Comparison of ENCODE assay signal across 26 mouse cellular contexts in the genomic region with DNA sequence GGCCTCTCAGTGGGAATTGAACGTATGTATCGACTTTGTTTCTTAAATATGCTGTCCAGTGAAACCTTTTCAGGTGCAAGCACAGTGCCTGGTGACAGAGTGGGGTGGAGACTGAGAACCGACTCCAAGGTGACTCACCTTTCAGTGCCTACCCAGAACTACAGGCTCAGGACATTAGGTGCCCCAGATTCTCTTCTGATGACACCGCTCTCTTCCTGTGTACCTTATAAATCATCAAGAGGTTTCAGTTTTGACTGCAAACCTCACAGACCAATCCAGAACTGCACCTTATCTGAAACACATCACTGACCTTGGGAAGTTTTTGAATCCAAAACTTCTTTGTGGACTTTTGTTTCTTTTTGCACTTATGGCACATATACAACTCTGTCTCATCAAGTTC. TPM values are rescaled to one million over a fixed set of nuclear protein-coding genes. Genes with fewer than 3 reads are reported as not detected.
DNase-seq lines count a peak whose midpoint lies in the region; ATAC-seq and TF ChIP-seq lines count a peak whose summit lies in the region.
"Had no signal": no experiment of that assay in that cellular context is flagged by ENCODE, and none has a peak within 500 bp of the region (broad histone marks: within the 10 kb centered on the region; RNA-seq: fewer than 3 reads in every experiment).

No protein-coding gene starts in this region.

- no peaks in the 10 kb centered on the region for H3K9me3 ChIP-seq in intestine, postnatal 0 days (ENCODE audit: control insufficient read depth)
- no peaks in the 10 kb centered on the region for H3K9me3 ChIP-seq in intestine, embryonic 15.5 days
- no peaks in the 10 kb centered on the region for H3K9me3 ChIP-seq in midbrain, embryonic 12.5 days
- no peaks in the 10 kb centered on the region for H3K9me3 ChIP-seq in midbrain, embryonic 14.5 days (ENCODE audit: control insufficient read depth, low read length)
- H3K9me3 ChIP-seq: embryonic facial prominence, embryonic 12.5 days; embryonic facial prominence, embryonic 15.5 days; forebrain, embryonic 12.5 days; forebrain, embryonic 15.5 days; G1E; heart, embryonic 10.5 days; hindbrain, embryonic 10.5 days; hindbrain, embryonic 13.5 days had no signal

- peak overlapping the region; percentile 41; the same call in 1 of the 2 replicates for H3K27ac ChIP-seq in intestine, postnatal 0 days (ENCODE audit: low read depth, low read length)
- no peak overlapping the region for H3K27ac ChIP-seq in intestine, embryonic 15.5 days
- 0 out of 2 replicates have a peak overlapping the region, but pooled peaks have one; percentile 39 for H3K27ac ChIP-seq in midbrain, embryonic 12.5 days (replicated peaks)
- H3K27ac ChIP-seq in midbrain, embryonic 14.5 days (replicated peaks; ENCODE audit: low read depth, low read length) = no peak overlapping the region
- H3K27ac ChIP-seq: embryonic facial prominence, embryonic 12.5 days; embryonic facial prominence, embryonic 15.5 days; forebrain, embryonic 12.5 days; forebrain, embryonic 15.5 days; heart, adult 2 months; heart, embryonic 10.5 days; hindbrain, embryonic 10.5 days; hindbrain, embryonic 13.5 days had no signal

- H3K27me3 ChIP-seq in intestine, postnatal 0 days (replicated peaks; ENCODE audit: control insufficient read depth, insufficient read depth, low read length) = no peaks in the 10 kb centered on the region
- H3K27me3 ChIP-seq in intestine, embryonic 15.5 days (replicated peaks) = no peaks in the 10 kb centered on the region
- H3K27me3 ChIP-seq in midbrain, embryonic 12.5 days = no peaks in the 10 kb centered on the region
- H3K27me3 ChIP-seq in midbrain, embryonic 14.5 days (ENCODE audit: control insufficient read depth, insufficient read depth, low read length) = no peaks in the 10 kb centered on the region
- H3K27me3 ChIP-seq: CH12.LX; embryonic facial prominence, embryonic 12.5 days; embryonic facial prominence, embryonic 15.5 days; forebrain, embryonic 12.5 days; forebrain, embryonic 15.5 days; hindbrain, embryonic 13.5 days; Patski had no signal

- no peak overlapping the region for H3K4me2 ChIP-seq in intestine, postnatal 0 days (replicated peaks; ENCODE audit: low read depth)
- no peak overlapping the region for H3K4me2 ChIP-seq in intestine, embryonic 15.5 days (replicated peaks)
- no peak overlapping the region for H3K4me2 ChIP-seq in midbrain, embryonic 12.5 days (replicated peaks)
- no peak overlapping the region for H3K4me2 ChIP-seq in midbrain, embryonic 14.5 days (ENCODE audit: low read length)
- H3K4me2 ChIP-seq: embryonic facial prominence, embryonic 12.5 days; embryonic facial prominence, embryonic 15.5 days; forebrain, embryonic 12.5 days; forebrain, embryonic 15.5 days; hindbrain, embryonic 13.5 days had no signal

- peak; percentile 39 to 59 for DNase-seq in adrenal gland, adult (ENCODE audit: inconsistent age in 2 of 2, low spot score in 1 of 2)
- no peak for DNase-seq in adrenal gland, adult 8-10 months
- DNase-seq in midbrain, embryonic 14.5 days = no peak
- DNase-seq in testis, postnatal 14 days (ENCODE audit: low spot score) = no peak
- DNase-seq: adrenal gland, adult 2 months; adrenal gland, postnatal 25 days; cerebellum, adult 11-12 months; cerebellum, adult 9-10 months; cerebellum, postnatal 14 days; gastrocnemius, postnatal 25 days; heart, adult 2 months; heart, postnatal 36 days had no signal

- H3K36me3 ChIP-seq in intestine, postnatal 0 days (ENCODE audit: control insufficient read depth, insufficient read depth) = peaks cover 69% of the 10 kb centered on the region
- peaks cover 35% of the 10 kb centered on the region for H3K36me3 ChIP-seq in intestine, embryonic 15.5 days
- peaks cover 91% of the 10 kb centered on the region for H3K36me3 ChIP-seq in midbrain, embryonic 12.5 days
- H3K36me3 ChIP-seq in midbrain, embryonic 14.5 days (ENCODE audit: control insufficient read depth, insufficient read depth, low read length) = peaks cover 78% of the 10 kb centered on the region

- no peak overlapping the region for H3K4me3 ChIP-seq in intestine, postnatal 0 days (ENCODE audit: low read depth, low read length)
- no peak overlapping the region for H3K4me3 ChIP-seq in intestine, embryonic 15.5 days (replicated peaks)
- no peak overlapping the region for H3K4me3 ChIP-seq in midbrain, embryonic 12.5 days
- H3K4me3 ChIP-seq in midbrain, embryonic 14.5 days (replicated peaks; ENCODE audit: low read depth, low read length) = no peak overlapping the region
- H3K4me3 ChIP-seq: embryonic facial prominence, embryonic 12.5 days; embryonic facial prominence, embryonic 15.5 days; forebrain, embryonic 12.5 days; forebrain, embryonic 15.5 days; heart, adult 2 months; heart, embryonic 10.5 days; hindbrain, embryonic 10.5 days; hindbrain, embryonic 13.5 days had no signal

- no peaks in the 10 kb centered on the region for H3K4me1 ChIP-seq in intestine, postnatal 0 days (replicated peaks; ENCODE audit: control insufficient read depth, insufficient read depth, low read length)
- no peaks in the 10 kb centered on the region for H3K4me1 ChIP-seq in intestine, embryonic 15.5 days (replicated peaks)
- no peaks in the 10 kb centered on the region for H3K4me1 ChIP-seq in midbrain, embryonic 12.5 days
- H3K4me1 ChIP-seq in midbrain, embryonic 14.5 days (ENCODE audit: control insufficient read depth, insufficient read depth, low read length) = no peaks in the 10 kb centered on the region
- H3K4me1 ChIP-seq: embryonic facial prominence, embryonic 12.5 days; embryonic facial prominence, embryonic 15.5 days; forebrain, embryonic 12.5 days; forebrain, embryonic 15.5 days; hindbrain, embryonic 10.5 days had no signal

- no peak overlapping the region for H3K9ac ChIP-seq in intestine, postnatal 0 days (ENCODE audit: low read depth, low read length)
- no peak overlapping the region for H3K9ac ChIP-seq in intestine, embryonic 15.5 days
- H3K9ac ChIP-seq in midbrain, embryonic 12.5 days (replicated peaks) = no peak overlapping the region
- H3K9ac ChIP-seq in midbrain, embryonic 14.5 days (replicated peaks; ENCODE audit: low read length) = no peak overlapping the region
- H3K9ac ChIP-seq: embryonic facial prominence, embryonic 12.5 days; embryonic facial prominence, embryonic 15.5 days; forebrain, embryonic 12.5 days; forebrain, embryonic 15.5 days; hindbrain, embryonic 13.5 days had no signal

- no peak for ATAC-seq in intestine, postnatal 0 days
- no peak for ATAC-seq in intestine, embryonic 15.5 days
- ATAC-seq in midbrain, embryonic 12.5 days (ENCODE audit: low FRiP score, low read depth) = no peak
- no peak for ATAC-seq in midbrain, embryonic 14.5 days (ENCODE audit: low FRiP score, low TSS enrichment)
- ATAC-seq: forebrain, embryonic 15.5 days; hindbrain, embryonic 16.5 days; Patski had no signal

- TF ChIP-seq CTCF in intestine, postnatal 0 days (IDR thresholded peaks at IDR 0.05; ENCODE audit: low read depth) = no peak

- WGBS in intestine, postnatal 0 days = 85% methylated on average over 4 of the region's 4 CpGs
- WGBS in intestine, embryonic 15.5 days = 98% methylated on average over 4 of the region's 4 CpGs
- 94% methylated on average over 4 of the region's 4 CpGs for WGBS in midbrain, embryonic 12.5 days
- 96% methylated on average over 4 of the region's 4 CpGs for WGBS in midbrain, embryonic 14.5 days

RNA-seq across cellular contexts. Expression of gene Fbxl22, which starts 5.9 kb away (rescaled TPM):
- under 1 TPM; 0.52 to 0.84 (median 0.65) TPM for total RNA-seq in adrenal gland, adult 8-10 months (2022)
- 12.9 and 15.4 TPM in 2 replicates for polyA plus RNA-seq in intestine, postnatal 0 days (2015; fragmentation: Nextera tagmentation; extraction: Ambion mirVana)
- polyA plus RNA-seq in intestine, embryonic 15.5 days (2015; fragmentation: Nextera tagmentation; extraction: Ambion mirVana) = 12.8 and 12.9 TPM in 2 replicates
- polyA plus RNA-seq in midbrain, embryonic 12.5 days (2016; fragmentation: Nextera tagmentation; extraction: Ambion mirVana) = 2.0 and 2.5 TPM in 2 replicates
- 1.5 and 1.9 TPM in 2 replicates for polyA plus RNA-seq in midbrain, embryonic 14.5 days (2014; fragmentation: Nextera tagmentation; extraction: Ambion mirVana)

Comparison
In these comparisons a context has a peak if more than half of its experiments do, and no peak if none do; other contexts are left out.
1. DNase-seq: peak in adrenal gland, adult (2 of 2); none in adrenal gland, adult 8-10 months (single experiment), midbrain, embryonic 14.5 days (single experiment) and testis, postnatal 14 days (single experiment).
2. H3K27ac ChIP-seq: peak in intestine, postnatal 0 days (single experiment) and midbrain, embryonic 12.5 days (single experiment); none in intestine, embryonic 15.5 days (single experiment) and midbrain, embryonic 14.5 days (single experiment).